Mouse (Mus musculus): Measurements from ENCODE around the gene Drap1.

Gene Drap1

GRCm38 (mm10) chr19:5424782-5425741 lies at the start of gene Drap1, which contains the start of gene AI837181:
Gene Drap1, minus strand, starts transcription at chr19:5424979.
Gene AI837181, plus strand, starts transcription at chr19:5425144.
- peak; percentile 89 for DNase-seq (ENCODE audit: low spot score)

DNA sequence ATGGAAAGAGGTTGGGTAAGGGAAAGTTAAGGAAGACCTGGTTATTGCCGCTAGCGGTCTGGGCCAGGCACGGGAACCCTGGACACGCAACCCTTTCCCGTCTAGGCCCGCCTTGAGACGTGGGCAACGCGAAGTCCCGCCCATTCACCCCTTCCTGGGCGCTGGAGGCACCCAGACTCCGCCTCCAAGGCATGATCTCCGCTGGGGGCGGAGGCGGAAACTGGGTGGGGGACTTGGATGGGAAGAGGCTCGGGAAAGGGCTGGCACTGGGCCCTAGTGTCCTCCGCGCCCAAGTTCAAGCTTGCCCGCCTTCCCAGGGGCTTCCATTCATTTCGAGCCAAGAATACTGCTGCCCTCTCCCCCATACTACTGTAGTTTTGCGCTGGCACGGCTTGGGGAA lies 48.9 kb upstream of the Drap1 start, which contains the start of gene Efemp2:
Efemp2 (plus strand) TSS at position 235 of the 400 bp plus-strand sequence.
- peak; percentile 25 for DNase-seq (ENCODE audit: low spot score)

DNA sequence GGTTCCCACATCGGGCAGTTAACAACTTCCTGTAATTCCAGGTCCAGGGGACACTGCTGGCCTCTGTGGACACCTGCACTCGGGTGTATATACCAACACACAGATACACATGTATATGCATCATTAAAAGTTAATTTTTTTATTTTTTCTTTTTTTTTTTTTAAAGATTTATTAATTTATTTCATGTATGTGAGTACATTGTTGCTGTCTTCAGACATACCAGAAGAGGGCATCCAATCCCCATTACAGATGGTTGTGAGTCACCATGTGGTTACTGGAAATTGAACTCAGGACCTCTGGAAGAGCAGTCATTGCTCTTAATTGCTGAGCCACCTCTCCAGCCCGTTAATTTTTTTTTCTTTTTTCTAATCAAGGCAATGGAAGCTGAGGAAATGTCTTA lies 48.1 kb upstream of the Drap1 start:
- DNase-seq (ENCODE audit: low spot score): no peak

GRCm38 (mm10) chr19:5471846-5472245 lies 47.1 kb upstream of the Drap1 start:
- DNase-seq (ENCODE audit: low spot score): no peak

- DNase-seq (ENCODE audit: low spot score): peak; percentile 69
Measured at GRCm38 (mm10) chr19:5468374-5468773, 43.6 kb upstream of the Drap1 start, which contains the start of gene Ctsw. Gene Ctsw, minus strand, starts transcription at chr19:5468507.

DNA sequence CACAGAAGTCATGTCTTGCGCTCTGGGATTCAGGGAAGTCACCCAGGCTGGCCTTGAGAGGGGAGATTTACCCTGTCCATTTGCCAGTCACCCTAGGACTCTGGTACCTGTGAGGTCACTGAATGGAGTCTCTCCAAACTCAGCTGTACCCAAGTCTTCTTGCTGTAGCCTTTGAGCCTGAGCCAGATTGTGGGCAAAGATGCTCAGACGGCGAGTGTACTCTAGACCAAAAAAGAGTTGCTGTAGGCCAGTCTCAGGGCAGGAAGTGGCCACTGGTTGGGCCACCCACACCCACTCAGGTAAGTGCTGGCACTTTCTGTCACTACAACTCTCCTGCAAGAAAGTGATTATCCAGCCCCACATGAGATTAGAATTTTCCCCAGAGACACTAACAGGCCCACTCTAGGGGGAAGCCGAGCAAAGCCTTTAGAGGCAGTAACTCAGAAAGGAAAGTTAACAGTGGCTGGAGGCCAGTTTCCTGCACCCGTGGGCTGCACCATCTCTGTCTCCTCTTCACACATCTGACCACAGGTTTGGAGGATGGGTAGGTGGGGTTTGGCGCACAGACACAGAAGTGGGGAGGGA lies 42.2 kb upstream of the Drap1 start:
- DNase-seq (ENCODE audit: low spot score): no peak

- DNase-seq (ENCODE audit: low spot score): no peak
Measured at GRCm38 (mm10) chr19:5465037-5465436, 40.3 kb upstream of the Drap1 start.

- peak; percentile 49 for DNase-seq (ENCODE audit: low spot score)
Measured at GRCm38 (mm10) chr19:5463791-5464562, 39.2 kb upstream of the Drap1 start.

GRCm38 (mm10) chr19:5463212-5463611 lies 38.4 kb upstream of the Drap1 start:
- DNase-seq (ENCODE audit: low spot score): no peak

DNA sequence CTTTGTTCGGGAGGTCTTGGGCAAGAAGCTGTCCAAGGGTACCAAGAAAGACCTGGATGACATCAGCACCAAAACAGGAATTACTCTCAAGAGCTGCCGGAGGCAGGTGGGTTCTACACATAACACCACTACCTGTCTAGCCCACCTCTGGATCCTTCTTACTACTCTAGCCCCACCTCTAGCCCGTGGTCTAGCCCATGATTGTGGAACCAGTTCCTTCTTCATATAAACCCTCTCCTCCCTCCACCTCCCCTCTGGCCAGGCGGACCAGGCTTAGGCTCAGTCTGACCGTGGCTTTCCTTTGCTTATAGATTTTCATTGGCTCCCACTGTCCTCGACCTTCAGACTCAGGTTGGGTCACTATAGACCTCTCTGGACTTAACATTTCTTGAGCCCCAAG lies 36.6 kb upstream of the Drap1 start:
- DNase-seq (ENCODE audit: low spot score): no peak

- peak; percentile 85 for DNase-seq (ENCODE audit: low spot score)
Measured at GRCm38 (mm10) chr19:5460465-5460911, 35.7 kb upstream of the Drap1 start, which contains the start of gene Fibp. Gene Fibp, plus strand, starts transcription at chr19:5460615.

GRCm38 (mm10) chr19:5459896-5460295 lies 35.1 kb upstream of the Drap1 start:
- no peak for DNase-seq (ENCODE audit: low spot score)

GRCm38 (mm10) chr19:5459019-5459418 lies 34.2 kb upstream of the Drap1 start:
- no peak for DNase-seq (ENCODE audit: low spot score)

- no peak for DNase-seq (ENCODE audit: low spot score)
Measured at GRCm38 (mm10) chr19:5457746-5458442, 33.1 kb upstream of the Drap1 start, which contains the start of gene Ccdc85b. Gene Ccdc85b, minus strand, starts transcription at chr19:5457894.

GRCm38 (mm10) chr19:5456922-5457745 lies 32.4 kb upstream of the Drap1 start:
- DNase-seq (ENCODE audit: low spot score): peak; percentile 88

- no peak for DNase-seq (ENCODE audit: low spot score)
Measured at GRCm38 (mm10) chr19:5456241-5456921, 31.6 kb upstream of the Drap1 start.

DNA sequence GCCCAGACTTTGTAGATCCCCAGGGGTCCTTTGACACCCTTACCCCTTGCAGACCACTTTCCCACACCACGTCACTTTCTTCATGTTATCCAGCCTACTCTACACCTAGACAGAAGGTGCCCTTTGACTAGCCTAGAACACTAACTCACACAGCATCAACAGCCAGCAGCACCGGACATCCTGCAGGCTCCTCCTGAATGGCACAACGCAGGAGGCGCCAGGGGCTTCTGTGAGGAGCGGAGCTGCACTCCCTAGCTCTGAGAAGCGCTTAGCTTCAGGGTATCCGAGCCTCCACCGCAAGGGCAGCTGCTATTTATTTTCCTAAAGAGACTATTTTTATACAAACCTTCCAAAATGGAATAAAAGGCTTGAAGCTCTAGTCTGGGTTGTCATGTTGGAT lies 30.8 kb upstream of the Drap1 start:
- DNase-seq (ENCODE audit: low spot score): no peak

- DNase-seq (ENCODE audit: low spot score): no peak
Measured at GRCm38 (mm10) chr19:5455037-5455436, 30.3 kb upstream of the Drap1 start.

DNA sequence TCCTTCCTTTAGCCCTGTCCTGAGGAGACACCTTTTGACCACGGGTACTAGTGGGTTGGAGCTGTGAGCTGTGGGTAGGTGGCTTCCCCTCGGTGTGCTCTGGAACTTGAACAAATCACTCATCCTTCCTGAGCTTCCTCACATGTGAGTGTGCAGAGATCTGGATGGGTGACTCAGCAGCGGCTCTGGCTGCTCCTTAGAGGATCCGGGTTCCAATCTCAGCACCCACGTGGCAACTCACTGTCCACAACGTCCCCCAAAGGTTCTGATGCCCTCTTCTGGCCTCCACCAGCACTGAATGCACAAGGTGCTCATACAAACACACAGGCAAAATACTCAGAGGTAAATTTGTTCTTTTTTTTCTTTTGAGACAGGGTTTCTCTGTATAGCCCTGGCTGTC lies 27.0 kb upstream of the Drap1 start:
- no peak for DNase-seq (ENCODE audit: low spot score)

- no peak for DNase-seq (ENCODE audit: low spot score)
Measured at GRCm38 (mm10) chr19:5449673-5450072, 24.9 kb upstream of the Drap1 start.
